Mouse (Mus musculus): Measurements from ENCODE around the gene Slc38a5. TPM values are rescaled to one million over a fixed set of nuclear protein-coding genes. Genes with fewer than 3 reads are reported as not detected.

Slc38a5 gene
- 24.6 and 27.9 TPM in 2 replicates for polyA plus RNA-seq (2015; fragmentation: Nextera tagmentation; extraction: Ambion mirVana)

DNA sequence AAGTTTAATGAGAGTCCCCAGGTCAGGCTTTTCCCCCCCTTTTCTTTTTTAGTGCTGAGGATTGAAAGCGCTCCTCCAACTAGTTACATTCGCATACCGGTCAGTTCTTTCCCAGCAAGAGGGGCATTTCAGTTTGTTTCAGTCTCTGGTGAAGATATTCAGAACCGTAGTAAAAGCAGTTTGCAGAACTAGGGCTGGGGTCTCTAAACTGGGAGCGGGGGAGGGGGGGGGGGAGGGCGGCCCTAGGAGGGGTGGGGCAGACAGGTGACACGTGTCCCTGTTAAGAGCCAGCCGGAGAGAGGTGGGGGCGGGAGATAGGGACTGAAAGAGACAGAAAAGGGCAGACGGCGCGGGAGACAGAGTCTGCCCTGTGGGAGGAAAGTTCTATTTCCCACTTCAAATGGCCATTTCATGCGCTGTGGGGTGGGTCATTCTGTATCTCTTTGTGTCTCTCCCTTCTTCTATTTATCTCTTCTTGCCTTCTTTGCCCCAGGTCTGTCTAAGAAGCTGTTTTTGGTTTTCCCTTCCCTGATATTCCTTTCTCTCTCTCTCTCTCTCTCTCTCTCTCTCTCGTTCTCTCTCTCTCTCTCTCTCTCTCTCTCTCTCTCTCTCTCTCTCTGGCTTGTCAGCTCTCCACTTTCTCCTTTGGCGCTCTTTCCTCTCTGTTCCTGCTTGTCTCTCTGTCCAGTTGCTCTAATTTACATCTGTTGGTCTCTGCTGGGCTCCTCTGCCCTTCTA, at the start of gene Slc38a5:
Gene Slc38a5 (plus strand): TSS at position 51 of the 738 bp plus-strand sequence.
- Histone ChIP-seq H3K9ac (no peak within 1 kb of the TSS), H3K27me3 (0 out of 2 replicates have a peak, but pooled peaks cover 6% of the 10 kb centered on the region), H3K4me1 (replicated peaks) (no peaks in the 10 kb centered on the region), H3K36me3 (no peaks in the 10 kb centered on the region), H3K9me3 (no peaks in the 10 kb centered on the region), H3K4me3 (no peak within 1 kb of the TSS), H3K27ac (replicated peaks) (no peak within 1 kb of the TSS), H3K4me2 (peak within 1 kb of the TSS; percentile 26; the same call in 1 of the 2 replicates)
- ATAC-seq (ENCODE audit: low read depth) = no peak
- 22% methylated on average over 12 of the region's 15 CpGs for WGBS

DNA sequence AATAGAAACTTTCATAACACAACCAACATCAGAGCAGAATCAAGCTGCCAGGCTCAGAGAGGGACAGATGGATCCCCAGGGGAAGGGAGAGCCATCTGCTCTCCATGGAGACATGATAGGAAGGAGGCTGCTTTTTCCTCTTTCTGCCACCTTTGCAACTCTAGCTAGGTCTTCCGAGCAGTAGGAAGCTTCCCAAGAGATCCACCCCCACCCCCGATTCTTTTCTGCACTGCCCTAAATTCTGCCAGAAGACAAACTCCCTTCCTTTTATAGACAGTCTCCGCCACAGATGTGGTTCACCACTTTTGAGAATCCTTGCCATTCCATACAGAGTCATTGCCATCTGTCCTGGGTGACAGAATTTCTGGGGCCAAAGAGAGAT, 48.6 kb upstream of the Slc38a5 start:
- ATAC-seq (ENCODE audit: low read depth) = no peak

DNA sequence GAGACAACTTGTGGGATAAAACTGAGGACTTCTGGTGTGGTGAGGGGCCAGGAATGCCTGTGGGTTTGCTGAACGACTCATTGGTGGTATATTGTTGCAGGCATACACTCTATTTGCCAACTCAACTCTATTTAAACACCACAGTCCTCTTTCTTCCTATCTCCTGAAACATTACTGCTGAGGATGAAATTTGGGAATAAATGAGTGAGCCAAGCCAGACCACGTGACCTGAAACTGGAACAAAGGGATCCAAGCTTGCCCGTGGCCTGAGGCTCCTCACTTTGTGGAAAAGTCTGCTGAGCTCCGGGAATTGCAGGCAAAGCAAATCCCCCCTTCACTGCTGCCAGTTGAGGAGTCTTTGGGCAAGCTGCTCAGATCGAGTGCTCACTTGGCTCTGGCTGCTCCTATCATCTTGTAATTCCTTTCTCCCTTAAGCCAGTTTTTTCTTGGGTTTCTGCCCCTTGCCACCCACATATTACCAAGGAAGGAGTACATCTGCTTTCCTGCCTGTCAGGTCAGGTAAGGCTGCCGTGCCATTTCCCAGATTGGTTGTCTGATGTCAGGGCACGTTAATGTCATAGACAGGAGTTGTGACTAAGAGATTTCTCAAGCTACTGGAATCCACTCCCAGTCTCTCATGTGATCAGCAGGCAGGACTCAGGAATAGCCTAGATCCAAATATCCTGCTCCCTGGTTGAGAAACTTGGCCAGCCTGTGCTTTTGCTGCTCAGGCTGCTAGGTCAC, 48.1 kb upstream of the Slc38a5 start:
- Histone ChIP-seq H3K9me3 (no peaks in the 10 kb centered on the region), H3K4me1 (replicated peaks) (no peaks in the 10 kb centered on the region), H3K4me3 (no peak overlapping the region), H3K27ac (replicated peaks) (no peak overlapping the region), H3K27me3 (no peaks in the 10 kb centered on the region), H3K36me3 (no peaks in the 10 kb centered on the region), H3K9ac (no peak overlapping the region), H3K4me2 (no peak overlapping the region)
- 64% methylated on average over 7 of the region's 7 CpGs for WGBS
- no peak for ATAC-seq (ENCODE audit: low read depth)

More for the DNA sequence above, 48.6 kb upstream of the Slc38a5 start:
- Histone ChIP-seq H3K4me1 (replicated peaks) (no peaks in the 10 kb centered on the region), H3K9me3 (no peaks in the 10 kb centered on the region), H3K4me2 (no peak overlapping the region), H3K36me3 (no peaks in the 10 kb centered on the region), H3K4me3 (no peak overlapping the region), H3K27ac (replicated peaks) (no peak overlapping the region), H3K9ac (no peak overlapping the region), H3K27me3 (no peaks in the 10 kb centered on the region)
- WGBS = 70% methylated on average over 3 of the region's 3 CpGs

DNA sequence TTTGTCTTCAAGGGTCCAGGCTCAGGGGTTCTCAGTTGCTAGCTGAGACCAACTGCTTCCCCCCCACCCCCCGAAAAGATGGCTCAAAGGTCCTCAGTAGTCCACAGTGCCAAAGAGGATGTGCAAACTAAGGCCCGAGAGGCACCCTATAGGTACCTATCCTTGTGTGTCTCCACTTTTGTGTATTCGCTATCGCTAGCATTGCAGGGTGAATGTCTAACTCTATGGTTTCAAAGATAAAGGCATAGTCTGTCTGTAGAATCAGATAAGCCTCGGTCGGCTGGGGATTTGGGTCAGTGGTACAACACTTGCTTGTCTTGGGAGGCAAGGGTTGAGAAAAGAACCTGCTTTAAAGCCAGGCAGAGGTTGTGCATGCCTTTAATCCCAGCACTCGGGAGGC, 47.5 kb upstream of the Slc38a5 start:
- Histone ChIP-seq H3K9me3 (no peaks in the 10 kb centered on the region), H3K4me3 (no peak overlapping the region), H3K4me1 (replicated peaks) (no peaks in the 10 kb centered on the region), H3K9ac (no peak overlapping the region), H3K36me3 (no peaks in the 10 kb centered on the region), H3K27ac (replicated peaks) (no peak overlapping the region), H3K4me2 (no peak overlapping the region), H3K27me3 (no peaks in the 10 kb centered on the region)
- WGBS = 90% methylated on average over 7 of the region's 7 CpGs
- ATAC-seq (ENCODE audit: low read depth) = no peak

DNA sequence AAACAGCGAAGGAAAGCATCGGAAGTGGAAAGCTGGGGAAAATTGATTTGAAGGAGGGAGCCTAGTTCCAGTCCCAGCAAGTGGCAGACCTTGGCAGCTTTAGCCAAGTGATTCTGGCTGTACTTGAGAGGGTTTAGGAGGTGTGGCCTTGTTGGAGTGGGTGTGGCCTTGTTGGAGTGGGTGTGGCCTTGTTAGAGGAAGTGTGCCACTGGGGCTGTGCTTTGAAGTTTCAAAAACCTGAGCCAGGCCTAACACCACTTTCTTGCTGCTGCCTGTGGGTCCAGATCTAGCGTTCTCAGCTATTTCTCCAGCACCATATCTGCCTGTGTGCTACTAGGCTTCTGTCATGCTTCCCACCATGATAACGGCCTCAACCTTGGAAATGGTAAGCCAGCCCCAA, 40.7 kb upstream of the Slc38a5 start:
- H3K9me3 ChIP-seq = no peaks in the 10 kb centered on the region
- H3K4me3 ChIP-seq = no peak overlapping the region
- no peak overlapping the region for H3K27ac ChIP-seq (replicated peaks)
- H3K27me3 ChIP-seq = no peaks in the 10 kb centered on the region
- 85% methylated on average over 4 of the region's 4 CpGs for WGBS
- H3K36me3 ChIP-seq = no peaks in the 10 kb centered on the region
- ATAC-seq (ENCODE audit: low read depth) = no peak
- no peaks in the 10 kb centered on the region for H3K4me1 ChIP-seq (replicated peaks)
- H3K4me2 ChIP-seq = no peak overlapping the region
- no peak overlapping the region for H3K9ac ChIP-seq

DNA sequence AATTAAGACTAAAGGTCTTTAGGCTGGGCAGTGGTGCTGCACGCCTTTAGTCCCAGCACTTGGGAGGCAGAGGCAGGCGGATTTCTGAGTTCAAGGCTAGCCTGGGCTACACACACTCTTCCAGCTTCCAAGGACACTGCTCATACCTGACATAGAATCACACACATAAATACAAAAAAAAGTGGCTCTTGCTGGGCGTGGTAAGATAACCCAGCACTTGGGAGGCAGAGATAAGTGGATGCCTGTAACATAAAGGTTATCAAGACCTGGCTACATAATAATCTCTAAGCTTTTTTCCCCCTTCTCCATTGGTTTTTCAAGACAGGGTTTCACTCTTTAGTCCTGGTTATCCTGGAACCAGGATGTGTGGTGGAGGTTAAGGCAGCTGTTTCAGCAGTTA, 37.3 kb upstream of the Slc38a5 start:
- WGBS = 77% methylated on average over 3 of the region's 3 CpGs
- no peak overlapping the region for H3K27ac ChIP-seq (replicated peaks)
- no peaks in the 10 kb centered on the region for H3K27me3 ChIP-seq
- H3K9ac ChIP-seq = no peak overlapping the region
- H3K4me1 ChIP-seq (replicated peaks) = no peaks in the 10 kb centered on the region
- H3K9me3 ChIP-seq = no peaks in the 10 kb centered on the region
- H3K36me3 ChIP-seq = no peaks in the 10 kb centered on the region
- ATAC-seq (ENCODE audit: low read depth) = no peak
- no peak overlapping the region for H3K4me3 ChIP-seq
- H3K4me2 ChIP-seq = no peak overlapping the region

DNA sequence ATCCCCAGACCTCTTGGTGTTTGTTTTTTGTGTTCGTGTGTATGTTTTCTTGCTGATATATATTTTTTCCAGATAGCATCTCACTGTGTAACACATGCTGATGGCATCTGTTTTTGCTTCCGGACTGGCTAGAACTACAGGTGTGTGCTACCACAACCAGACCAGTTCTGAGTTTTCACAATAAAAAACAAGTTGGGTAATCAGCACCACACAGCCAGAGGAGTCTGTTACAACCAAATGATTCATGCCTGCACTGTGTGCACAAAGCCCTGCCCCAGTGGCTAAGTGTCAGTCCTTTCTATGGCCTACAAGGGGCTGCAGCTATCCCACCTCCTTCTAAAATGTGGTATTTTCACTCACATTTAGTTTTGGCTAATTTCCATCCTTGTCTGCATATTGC, 34.2 kb upstream of the Slc38a5 start:
- H3K27me3 ChIP-seq = no peaks in the 10 kb centered on the region
- H3K4me3 ChIP-seq = no peak overlapping the region
- no peak overlapping the region for H3K4me2 ChIP-seq
- H3K27ac ChIP-seq (replicated peaks) = no peak overlapping the region
- H3K9me3 ChIP-seq = no peaks in the 10 kb centered on the region
- ATAC-seq (ENCODE audit: low read depth) = no peak
- H3K36me3 ChIP-seq = peaks cover 10% of the 10 kb centered on the region
- no peak overlapping the region for H3K9ac ChIP-seq
- H3K4me1 ChIP-seq (replicated peaks) = no peaks in the 10 kb centered on the region
- 85% methylated on average over 2 of the region's 2 CpGs for WGBS

DNA sequence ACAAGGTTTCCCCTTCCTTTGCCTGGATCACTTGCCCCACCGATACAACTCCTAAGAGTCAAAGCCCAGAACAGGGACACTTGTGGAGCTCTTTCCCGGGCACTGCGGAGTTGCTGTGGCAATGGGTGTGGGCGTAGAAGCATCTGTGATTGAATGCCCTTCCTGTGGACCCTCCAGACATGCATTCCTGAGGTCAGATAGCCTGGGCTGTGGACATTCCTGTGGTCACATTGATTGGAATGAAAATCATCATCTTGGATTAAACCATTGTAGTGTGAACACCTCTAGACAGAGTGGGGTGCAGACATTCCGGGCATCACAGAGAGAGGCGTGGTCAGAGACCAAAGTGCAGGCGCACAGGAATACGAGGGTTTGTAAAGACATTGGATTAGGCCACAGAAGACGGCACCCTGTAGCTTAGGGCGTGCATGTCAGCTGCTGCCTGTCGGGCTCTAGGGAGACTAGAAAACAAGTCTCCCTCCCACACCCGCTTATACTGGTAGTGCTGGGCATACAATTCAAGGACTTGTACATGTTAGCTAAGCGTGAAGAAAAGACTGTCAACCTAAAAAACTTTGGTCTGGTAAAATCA, 32.0 kb upstream of the Slc38a5 start:
- H3K27me3 ChIP-seq = no peaks in the 10 kb centered on the region
- no peak overlapping the region for H3K27ac ChIP-seq (replicated peaks)
- 74% methylated on average over 13 of the region's 13 CpGs for WGBS
- no peak for ATAC-seq (ENCODE audit: low read depth)
- no peak overlapping the region for H3K4me3 ChIP-seq
- H3K9ac ChIP-seq = no peak overlapping the region
- no peaks in the 10 kb centered on the region for H3K4me1 ChIP-seq (replicated peaks)
- peaks cover 17% of the 10 kb centered on the region for H3K36me3 ChIP-seq
- H3K9me3 ChIP-seq = no peaks in the 10 kb centered on the region
- H3K4me2 ChIP-seq = no peak overlapping the region

DNA sequence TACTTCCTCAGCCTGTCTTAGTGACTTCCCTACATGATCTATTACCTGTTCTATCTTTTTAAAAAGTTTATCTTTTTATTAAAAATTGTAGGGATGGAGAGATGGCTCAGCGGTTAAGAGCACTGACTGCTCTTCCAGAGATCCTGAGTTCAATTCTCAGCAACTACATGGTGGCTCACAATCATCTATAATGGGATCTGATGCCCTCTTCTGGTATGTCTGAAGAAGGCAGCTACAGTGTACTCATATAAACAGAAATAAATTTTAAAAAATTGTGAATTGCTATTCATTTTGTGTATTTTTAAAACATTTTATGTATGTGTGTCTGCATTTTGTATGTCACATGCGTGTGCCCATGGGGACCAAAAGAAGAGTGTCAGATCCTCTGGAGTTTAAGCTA, 23.3 kb upstream of the Slc38a5 start:
- Histone ChIP-seq H3K9me3 (no peaks in the 10 kb centered on the region), H3K9ac (no peak overlapping the region), H3K36me3 (peaks cover 20% of the 10 kb centered on the region), H3K4me3 (no peak overlapping the region), H3K4me1 (replicated peaks) (peaks cover 9% of the 10 kb centered on the region), H3K4me2 (no peak overlapping the region), H3K27me3 (no peaks in the 10 kb centered on the region), H3K27ac (replicated peaks) (no peak overlapping the region)
- 86% methylated on average over 2 of the region's 2 CpGs for WGBS
- no peak for ATAC-seq (ENCODE audit: low read depth)

DNA sequence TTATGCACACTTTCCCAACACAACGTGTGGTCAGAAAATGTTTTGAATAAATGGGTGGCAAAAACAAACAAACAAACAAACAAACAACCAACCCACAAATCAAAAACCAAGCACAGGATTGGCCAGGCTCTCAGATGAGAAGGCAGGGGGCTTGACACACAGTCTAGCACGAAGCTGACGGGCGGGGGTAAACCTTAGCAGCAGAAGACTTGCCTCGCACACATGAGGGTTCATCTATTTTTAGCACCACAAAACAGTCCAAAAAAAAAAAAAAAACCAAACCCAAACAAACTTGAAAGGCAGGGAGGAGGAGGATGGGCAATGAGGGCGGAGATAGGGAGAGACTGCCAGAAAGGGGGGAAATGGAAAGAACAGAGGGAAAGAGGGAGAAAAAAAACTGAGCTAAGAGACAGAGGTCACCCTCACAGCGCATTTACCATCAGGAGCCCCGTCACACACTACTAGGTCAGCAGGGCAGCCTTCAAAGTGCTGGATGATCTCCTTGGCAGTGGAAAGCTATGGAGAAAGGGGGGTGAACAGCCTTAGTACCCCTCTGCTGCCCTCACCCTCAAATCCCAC, 22.3 kb upstream of the Slc38a5 start:
- Histone ChIP-seq H3K9me3 (no peaks in the 10 kb centered on the region), H3K9ac (no peak overlapping the region), H3K4me1 (replicated peaks) (peaks cover 9% of the 10 kb centered on the region), H3K4me3 (no peak overlapping the region), H3K27me3 (no peaks in the 10 kb centered on the region), H3K36me3 (peaks cover 20% of the 10 kb centered on the region), H3K4me2 (no peak overlapping the region), H3K27ac (replicated peaks) (no peak overlapping the region)
- WGBS = 88% methylated on average over 8 of the region's 8 CpGs
- no peak for ATAC-seq (ENCODE audit: low read depth)

DNA sequence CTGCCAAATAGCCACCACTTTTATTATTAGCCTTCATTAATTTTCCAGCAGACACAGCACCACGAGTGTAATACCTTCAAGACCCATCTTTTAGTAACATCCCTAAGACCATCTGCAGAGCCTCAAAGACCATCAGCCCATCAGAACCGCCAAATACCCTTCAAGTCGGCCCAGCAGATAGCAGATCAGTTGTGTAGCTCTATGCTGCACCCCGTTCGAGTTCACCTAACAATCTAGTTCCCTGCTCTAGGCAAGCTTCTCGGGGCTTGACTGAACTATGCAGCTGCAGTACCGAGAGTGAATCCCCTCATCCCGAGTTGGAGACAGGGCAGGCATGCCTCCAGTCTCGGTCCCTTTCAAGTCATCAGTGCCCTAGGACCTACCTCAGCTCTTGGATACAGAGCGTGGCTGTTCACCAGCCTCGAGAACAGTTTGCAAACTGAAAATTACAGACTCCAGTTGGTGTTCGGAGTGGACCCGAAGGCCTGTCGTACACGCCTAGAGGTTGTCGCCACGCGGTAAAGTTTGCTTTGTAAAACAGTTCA, 19.1 kb upstream of the Slc38a5 start:
- peak; percentile 77 for ATAC-seq (ENCODE audit: low read depth)
- Histone ChIP-seq H3K9me3 (no peaks in the 10 kb centered on the region), H3K4me1 (replicated peaks) (peaks cover 9% of the 10 kb centered on the region), H3K27ac (replicated peaks) (no peak overlapping the region), H3K27me3 (no peaks in the 10 kb centered on the region), H3K9ac (peak overlapping the region; percentile 74), H3K36me3 (peaks cover 7% of the 10 kb centered on the region), H3K4me3 (peak overlapping the region; percentile 57), H3K4me2 (peak overlapping the region; percentile 63)
- WGBS = 13% methylated on average over 18 of the region's 18 CpGs

Data from neural tube, embryonic 13.5 days (tissue).